Mouse (Mus musculus): ENCODE results near the gene Cenpb. TPM values are rescaled to one million over a fixed set of nuclear protein-coding genes. Genes with fewer than 3 reads are reported as not detected.

The Cenpb gene
- polyA plus RNA-seq, 1 experiment from 2014 or later = 11.2 TPM

DNA sequence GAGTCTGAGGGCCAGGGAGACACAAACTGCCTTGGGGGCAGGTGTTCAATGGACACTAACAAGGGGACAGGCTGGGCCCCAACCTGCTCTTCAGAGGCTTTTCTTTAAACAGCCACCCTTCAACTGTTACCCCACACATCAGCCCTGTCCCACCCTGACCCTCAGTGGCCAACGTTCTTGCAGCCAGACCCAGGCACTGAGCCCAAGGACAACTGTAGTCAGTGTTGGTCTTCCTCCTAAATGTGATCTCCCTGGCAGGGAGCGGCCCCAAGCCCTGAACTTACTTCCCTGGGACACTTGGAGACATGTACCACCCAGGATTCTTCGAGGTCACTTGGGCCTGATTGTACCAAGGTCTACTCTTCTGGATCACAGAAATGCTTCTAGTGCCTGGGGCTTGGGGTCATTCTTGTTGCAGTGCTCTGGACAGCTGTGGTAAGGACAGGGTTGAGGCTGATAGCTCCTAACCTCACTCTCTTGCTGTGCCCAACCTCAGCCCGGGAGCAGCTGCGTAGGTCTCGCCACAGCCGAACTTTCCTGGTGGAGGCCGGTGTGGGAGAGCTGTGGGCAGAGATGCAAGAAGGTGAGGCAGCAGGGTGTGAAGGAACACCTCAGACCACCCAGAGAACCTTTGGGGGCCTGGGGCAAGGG lies 38.4 kb downstream of the Cenpb start:
- no peak for ATAC-seq (ENCODE audit: low FRiP score, low read depth)
- Histone ChIP-seq H3K27ac (no peak overlapping the region), H3K4me2 (replicated peaks) (no peak overlapping the region), H3K4me1 (peaks cover 10% of the 10 kb centered on the region), H3K9ac (no peak overlapping the region), H3K27me3 (no peaks in the 10 kb centered on the region), H3K9me3 (no peaks in the 10 kb centered on the region), H3K4me3 (no peak overlapping the region), H3K36me3 (peaks cover 97% of the 10 kb centered on the region)
- WGBS = 90% methylated on average over 8 of the region's 8 CpGs

DNA sequence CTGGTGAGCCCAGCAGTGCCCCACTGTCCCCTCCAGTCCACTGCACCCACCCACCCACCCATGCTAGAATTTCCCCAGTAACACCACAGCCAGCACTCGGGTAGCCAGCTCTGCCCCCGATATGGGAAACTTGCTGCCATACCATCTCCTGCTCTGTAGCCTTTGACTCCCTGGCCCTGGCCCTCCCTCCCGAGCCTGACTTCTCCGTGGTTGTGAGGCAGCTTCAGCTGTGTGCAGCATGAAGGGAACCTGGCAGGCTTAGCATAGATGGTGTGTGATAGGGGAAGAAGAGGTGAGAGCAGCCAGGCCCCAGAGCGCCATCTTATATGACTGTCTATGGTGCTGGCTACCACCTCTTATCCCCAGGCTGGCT lies 39.3 kb downstream of the Cenpb start:
- H3K9ac ChIP-seq = no peak overlapping the region
- H3K27me3 ChIP-seq = no peaks in the 10 kb centered on the region
- peaks cover 8% of the 10 kb centered on the region for H3K4me1 ChIP-seq
- H3K36me3 ChIP-seq = peaks cover 98% of the 10 kb centered on the region
- 79% methylated on average over 5 of the region's 5 CpGs for WGBS
- H3K27ac ChIP-seq = no peak overlapping the region
- no peak overlapping the region for H3K4me3 ChIP-seq
- ATAC-seq (ENCODE audit: low FRiP score, low read depth) = no peak
- no peak overlapping the region for H3K4me2 ChIP-seq (replicated peaks)
- no peaks in the 10 kb centered on the region for H3K9me3 ChIP-seq

DNA sequence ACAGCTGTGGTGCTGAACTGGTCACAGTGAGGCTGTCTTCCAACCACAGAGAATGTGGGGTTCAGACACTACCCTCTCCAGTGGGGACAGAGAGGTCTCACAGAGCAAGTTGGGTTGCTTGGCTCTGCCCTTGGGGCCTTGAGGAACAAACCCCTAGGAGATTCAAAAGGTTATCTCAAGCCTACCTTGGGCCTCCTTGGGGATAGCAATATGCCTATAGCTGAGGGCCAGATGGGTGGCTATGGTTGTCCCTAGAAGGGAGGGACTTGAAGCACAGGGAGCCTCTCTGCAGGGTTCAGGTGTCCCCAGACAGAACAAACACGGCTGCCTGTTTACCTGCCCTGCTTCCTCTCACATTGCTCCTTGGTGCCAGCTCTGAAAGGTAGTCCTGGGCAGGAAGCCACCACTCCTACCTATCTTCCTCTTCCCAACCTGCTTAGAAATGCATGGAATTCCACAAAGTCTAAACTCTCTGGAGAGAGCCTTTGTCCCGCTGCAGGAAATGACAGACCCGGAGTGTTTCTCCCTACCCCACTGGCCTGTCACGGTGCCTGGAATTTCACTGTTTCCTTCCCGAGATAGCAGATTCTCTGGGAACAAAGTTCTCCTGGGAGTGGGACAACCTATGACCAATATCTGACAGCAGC lies 39.9 kb downstream of the Cenpb start:
- no peak for ATAC-seq (ENCODE audit: low FRiP score, low read depth)
- H3K36me3 ChIP-seq = peaks cover 98% of the 10 kb centered on the region
- H3K9me3 ChIP-seq = no peaks in the 10 kb centered on the region
- 66% methylated on average over 5 of the region's 5 CpGs for WGBS
- H3K4me1 ChIP-seq = peaks cover 9% of the 10 kb centered on the region
- H3K4me2 ChIP-seq (replicated peaks) = no peak overlapping the region
- no peak overlapping the region for H3K4me3 ChIP-seq
- H3K27ac ChIP-seq = no peak overlapping the region
- H3K9ac ChIP-seq = no peak overlapping the region
- no peaks in the 10 kb centered on the region for H3K27me3 ChIP-seq

DNA sequence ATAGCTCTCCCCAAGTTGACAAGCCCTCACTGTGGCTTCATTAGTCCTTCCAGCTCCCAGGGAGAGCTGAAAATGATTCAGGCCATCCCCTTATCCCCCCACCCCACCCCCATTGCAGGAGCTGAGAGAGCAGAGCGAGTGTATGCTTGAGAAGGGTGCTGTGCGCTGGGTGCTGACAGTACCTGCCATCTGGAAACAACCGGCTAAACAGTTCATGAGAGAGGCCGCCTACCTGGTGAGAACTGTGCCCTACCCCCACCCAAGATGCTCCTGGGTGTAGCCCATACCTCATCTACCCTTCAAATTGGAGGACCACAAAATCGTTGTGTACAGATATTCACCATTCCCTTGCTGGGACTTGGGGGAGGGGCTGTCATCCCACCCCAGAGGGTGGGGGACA lies 40.6 kb downstream of the Cenpb start:
- H3K4me3 ChIP-seq = no peak overlapping the region
- H3K9me3 ChIP-seq = no peaks in the 10 kb centered on the region
- H3K4me2 ChIP-seq (replicated peaks) = no peak overlapping the region
- no peaks in the 10 kb centered on the region for H3K27me3 ChIP-seq
- H3K36me3 ChIP-seq = peaks cover 98% of the 10 kb centered on the region
- H3K4me1 ChIP-seq = peaks cover 11% of the 10 kb centered on the region
- 92% methylated on average over 5 of the region's 5 CpGs for WGBS
- no peak overlapping the region for H3K27ac ChIP-seq
- no peak overlapping the region for H3K9ac ChIP-seq
- ATAC-seq (ENCODE audit: low FRiP score, low read depth) = no peak

DNA sequence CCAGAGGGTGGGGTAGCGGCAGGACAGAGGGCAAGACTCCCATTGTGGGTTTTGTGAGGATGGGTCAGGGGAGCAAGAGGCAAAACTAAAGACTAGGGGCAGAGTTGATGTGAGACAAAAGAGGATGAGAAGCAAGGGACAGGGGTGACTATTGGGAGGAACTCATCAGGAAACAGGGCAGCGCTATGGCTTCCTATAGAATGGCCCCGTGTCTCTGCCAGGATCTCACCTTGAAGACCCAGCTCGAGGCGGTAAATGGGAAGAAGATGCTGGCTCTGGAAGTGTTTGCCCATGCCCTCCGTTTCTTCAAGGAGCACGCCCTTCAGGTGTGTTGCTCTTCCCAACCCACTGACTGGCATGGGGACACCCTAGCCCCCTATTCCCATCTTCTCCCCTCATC lies 41.1 kb downstream of the Cenpb start:
- Histone ChIP-seq H3K4me1 (peaks cover 11% of the 10 kb centered on the region), H3K36me3 (peaks cover 98% of the 10 kb centered on the region), H3K4me3 (no peak overlapping the region), H3K9me3 (no peaks in the 10 kb centered on the region), H3K27me3 (no peaks in the 10 kb centered on the region), H3K9ac (no peak overlapping the region), H3K27ac (no peak overlapping the region), H3K4me2 (replicated peaks) (no peak overlapping the region)
- WGBS = 93% methylated on average over 7 of the region's 7 CpGs
- no peak for ATAC-seq (ENCODE audit: low FRiP score, low read depth)

DNA sequence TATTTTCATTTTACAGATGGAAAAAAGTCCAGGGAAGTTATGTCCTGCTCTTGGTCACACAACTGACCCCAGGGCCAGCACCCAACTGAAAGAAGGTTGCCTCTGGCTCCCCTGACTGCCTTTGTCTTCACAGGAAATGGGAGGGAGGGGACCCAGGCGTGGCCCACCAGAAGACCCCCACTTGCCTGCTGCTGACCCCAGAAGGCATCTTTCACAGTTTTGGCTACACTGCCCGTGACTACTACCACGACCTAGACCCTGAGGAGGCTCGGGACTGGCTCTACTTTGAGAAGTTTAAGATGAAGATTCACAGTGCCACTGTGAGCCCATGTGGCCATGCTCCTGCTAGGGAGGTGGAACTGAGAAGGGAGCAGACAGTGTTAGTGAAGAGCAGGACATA lies 41.6 kb downstream of the Cenpb start:
- no peaks in the 10 kb centered on the region for H3K9me3 ChIP-seq
- no peaks in the 10 kb centered on the region for H3K27me3 ChIP-seq
- no peak overlapping the region for H3K4me3 ChIP-seq
- peaks cover 11% of the 10 kb centered on the region for H3K4me1 ChIP-seq
- H3K36me3 ChIP-seq = peaks cover 93% of the 10 kb centered on the region
- no peak overlapping the region for H3K4me2 ChIP-seq (replicated peaks)
- no peak for ATAC-seq (ENCODE audit: low FRiP score, low read depth)
- WGBS = 83% methylated on average over 4 of the region's 4 CpGs
- H3K27ac ChIP-seq = no peak overlapping the region
- H3K9ac ChIP-seq = no peak overlapping the region

DNA sequence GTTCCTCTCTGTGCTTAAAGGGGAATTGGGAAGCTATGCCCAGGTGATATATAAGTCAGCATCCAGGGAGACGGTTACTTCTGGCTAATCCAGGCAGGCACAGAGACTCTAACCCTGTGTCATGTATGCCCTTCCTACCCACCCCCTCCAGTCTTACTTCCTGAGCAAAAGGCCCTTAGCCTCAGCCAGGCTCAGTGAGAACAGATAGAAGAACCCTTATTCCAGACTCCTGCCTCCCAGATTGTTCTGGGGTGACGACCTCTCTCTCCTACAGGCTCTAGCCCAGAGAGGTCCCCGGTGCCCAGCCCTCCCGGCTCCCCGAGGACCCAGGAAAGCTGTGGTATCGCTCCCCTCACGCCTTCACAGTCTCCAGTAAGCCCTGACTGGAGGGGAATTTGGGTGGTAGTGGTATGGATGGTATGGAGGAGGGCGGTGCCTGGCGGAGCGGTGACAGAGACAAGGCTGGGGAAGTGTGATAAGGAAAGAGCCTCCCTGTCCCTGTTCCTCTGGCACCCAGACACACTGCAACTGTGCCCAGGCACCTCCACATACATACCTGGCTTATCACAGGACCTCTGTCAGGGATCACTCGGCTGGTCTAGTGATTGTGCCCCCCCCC lies 44.2 kb downstream of the Cenpb start:
- H3K27ac ChIP-seq = no peak overlapping the region
- H3K9me3 ChIP-seq = no peaks in the 10 kb centered on the region
- peaks cover 12% of the 10 kb centered on the region; the same call in 1 of the 2 replicates for H3K4me1 ChIP-seq
- H3K9ac ChIP-seq = peak overlapping the region; percentile 31; the same call in 1 of the 2 replicates
- no peak for ATAC-seq (ENCODE audit: low FRiP score, low read depth)
- no peak overlapping the region for H3K4me3 ChIP-seq
- WGBS = 66% methylated on average over 11 of the region's 11 CpGs
- H3K4me2 ChIP-seq (replicated peaks) = no peak overlapping the region
- H3K36me3 ChIP-seq = peaks cover 77% of the 10 kb centered on the region
- H3K27me3 ChIP-seq = no peaks in the 10 kb centered on the region

DNA sequence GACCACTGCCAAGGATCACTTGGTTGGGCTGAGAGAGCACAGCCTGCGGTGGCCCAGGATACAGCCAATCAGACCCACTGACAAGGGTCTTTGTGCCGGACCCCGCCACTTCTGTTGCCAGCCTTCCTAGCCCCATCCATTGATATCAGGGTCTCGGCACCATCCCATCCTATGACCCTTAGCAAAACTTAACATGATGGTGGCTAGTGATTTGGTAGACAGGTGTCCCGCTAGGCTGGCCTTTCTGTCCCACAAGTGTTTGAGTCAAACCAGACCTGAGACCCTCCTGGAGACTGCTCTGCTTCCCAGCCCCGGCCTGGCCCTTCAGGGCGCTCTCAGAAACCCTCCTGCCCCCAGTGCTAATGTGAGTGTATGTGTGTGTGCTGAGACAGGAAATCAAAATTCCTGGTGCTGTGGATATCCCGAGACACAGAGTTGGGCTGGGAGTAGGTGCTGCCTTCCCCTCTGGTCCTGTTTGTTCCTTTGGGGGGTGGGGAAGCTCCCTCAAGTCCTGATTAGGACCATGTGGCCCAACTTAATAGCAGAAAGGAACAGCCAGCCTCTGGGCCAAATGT lies 45.0 kb downstream of the Cenpb start:
- Histone ChIP-seq H3K27ac (no peak overlapping the region), H3K4me3 (no peak overlapping the region), H3K4me2 (replicated peaks) (no peak overlapping the region), H3K9ac (peak overlapping the region; percentile 31; the same call in 1 of the 2 replicates), H3K36me3 (peaks cover 70% of the 10 kb centered on the region), H3K9me3 (no peaks in the 10 kb centered on the region), H3K4me1 (peaks cover 12% of the 10 kb centered on the region; the same call in 1 of the 2 replicates), H3K27me3 (no peaks in the 10 kb centered on the region)
- WGBS = 68% methylated on average over 8 of the region's 8 CpGs
- no peak for ATAC-seq (ENCODE audit: low FRiP score, low read depth)

DNA sequence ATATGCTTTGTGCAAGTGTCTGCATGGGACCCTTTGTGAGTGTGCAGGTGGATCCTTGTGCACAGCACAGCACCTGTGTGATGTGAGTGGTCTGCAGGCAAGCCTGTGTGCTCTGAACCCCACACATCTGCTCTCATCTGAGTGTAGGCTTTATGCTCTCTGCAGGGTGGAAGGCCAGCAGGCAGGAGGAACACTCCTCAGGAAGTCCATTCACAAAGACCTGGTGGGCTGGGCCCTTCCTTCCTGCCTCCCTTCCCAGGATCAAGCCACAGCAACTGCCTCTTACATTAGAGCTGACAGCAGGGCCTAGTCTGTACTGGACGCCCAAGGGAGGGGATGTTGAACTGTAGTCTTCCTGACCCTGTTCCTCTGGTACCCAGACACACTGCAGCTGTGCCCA lies 45.5 kb downstream of the Cenpb start:
- H3K9ac ChIP-seq = no peak overlapping the region
- peaks cover 65% of the 10 kb centered on the region for H3K36me3 ChIP-seq

DNA sequence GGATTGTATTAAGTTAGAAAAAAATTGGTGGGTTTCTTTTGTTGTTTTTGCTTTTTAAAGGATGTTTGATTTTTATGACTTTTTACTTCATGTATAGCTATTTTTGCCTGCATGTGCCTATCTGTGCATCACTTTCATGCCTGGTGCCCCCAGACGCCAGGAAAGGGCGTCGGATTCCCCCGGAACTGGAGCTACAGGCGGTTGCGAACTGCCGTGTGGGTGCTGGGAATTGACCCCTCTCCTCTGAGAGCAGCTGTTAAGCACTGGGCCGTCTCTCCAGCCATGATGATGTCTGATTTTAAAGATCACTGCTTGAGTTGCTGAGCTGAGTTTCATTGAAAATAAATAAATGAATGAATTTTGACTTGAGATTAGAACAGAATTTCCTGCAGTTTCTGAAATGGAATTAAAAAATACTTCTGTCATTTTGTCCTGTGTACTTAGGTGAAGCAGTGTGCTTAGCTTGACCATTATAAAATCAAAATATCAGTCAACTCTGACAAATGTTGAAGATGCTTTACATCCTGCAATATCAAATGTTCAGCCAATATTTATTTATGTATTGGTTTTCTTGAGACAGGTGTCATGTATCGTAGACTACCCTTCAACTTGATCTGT lies 46.8 kb downstream of the Cenpb start, which contains the start of gene Gm11037:
Gene Gm11037, plus strand, starts transcription at position 568 of the 618 bp plus-strand sequence.
- Histone ChIP-seq H3K9me3 (no peaks in the 10 kb centered on the region), H3K36me3 (peaks cover 51% of the 10 kb centered on the region), H3K27me3 (no peaks in the 10 kb centered on the region), H3K4me2 (replicated peaks) (no peak within 1 kb of the TSS), H3K27ac (no peak within 1 kb of the TSS), H3K9ac (no peak within 1 kb of the TSS), H3K4me1 (peaks cover 24% of the 10 kb centered on the region), H3K4me3 (no peak within 1 kb of the TSS)
- 74% methylated on average over 9 of the region's 9 CpGs for WGBS
- no peak for ATAC-seq (ENCODE audit: low FRiP score, low read depth)

More for the DNA sequence above, 45.5 kb downstream of the Cenpb start:
- Histone ChIP-seq H3K27ac (no peak overlapping the region), H3K27me3 (no peaks in the 10 kb centered on the region), H3K4me3 (no peak overlapping the region), H3K9me3 (no peaks in the 10 kb centered on the region), H3K4me2 (replicated peaks) (no peak overlapping the region), H3K4me1 (peaks cover 12% of the 10 kb centered on the region)
- WGBS = 50% methylated on average over 1 of the region's 1 CpGs
- no peak for ATAC-seq (ENCODE audit: low FRiP score, low read depth)

DNA sequence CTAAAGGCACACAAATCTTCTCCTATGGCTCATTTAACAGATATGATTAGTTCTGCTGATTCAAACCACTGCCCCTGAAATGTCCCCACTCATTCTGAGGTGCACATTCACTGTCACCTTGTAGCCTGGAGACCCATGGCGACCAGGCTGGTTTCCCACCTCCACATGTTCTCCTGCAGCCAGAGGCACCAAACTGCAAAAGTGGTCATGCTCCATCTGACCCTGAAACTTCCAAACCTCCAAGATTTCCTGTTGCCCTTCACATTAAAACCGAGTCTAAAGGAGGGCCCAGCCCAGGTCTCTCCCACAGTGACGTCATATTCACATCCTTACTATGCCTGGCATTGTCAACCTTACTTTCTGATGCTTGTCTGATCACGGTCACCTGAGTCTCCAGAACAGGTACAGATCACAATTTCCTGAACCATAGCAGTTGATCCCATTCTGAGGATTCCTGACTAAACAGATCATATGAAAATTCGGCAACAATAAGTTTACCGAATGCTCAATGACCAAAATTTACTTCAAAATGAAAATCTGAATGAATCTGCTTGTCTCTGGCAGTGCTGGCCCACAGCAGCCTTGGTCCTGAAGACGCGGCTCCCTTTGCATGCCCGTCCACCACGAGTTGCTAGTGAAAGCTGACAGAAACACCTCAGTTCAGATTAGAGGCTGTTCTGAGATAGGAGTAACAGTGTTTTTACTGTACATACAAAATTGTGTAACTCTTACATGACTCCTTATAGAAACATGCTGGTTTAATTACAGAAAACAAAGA lies 47.6 kb downstream of the Cenpb start:
- Histone ChIP-seq H3K36me3 (peaks cover 44% of the 10 kb centered on the region), H3K9ac (no peak overlapping the region), H3K9me3 (no peaks in the 10 kb centered on the region), H3K4me3 (no peak overlapping the region), H3K4me1 (peaks cover 29% of the 10 kb centered on the region), H3K4me2 (replicated peaks) (no peak overlapping the region), H3K27ac (no peak overlapping the region), H3K27me3 (no peaks in the 10 kb centered on the region)
- no peak for ATAC-seq (ENCODE audit: low FRiP score, low read depth)
- WGBS = 82% methylated on average over 10 of the region's 10 CpGs
